Mouse (Mus musculus): ENCODE data around the gene Bckdha. TPM values are rescaled to one million over a fixed set of nuclear protein-coding genes. Genes with fewer than 3 reads are reported as not detected.

The Bckdha gene
- total and polyA plus RNA-seq, 2 experiments from 2014 or later: 56.1 to 96.0 TPM

- H3K27me3 ChIP-seq (ENCODE audit: insufficient read depth, low read length): no peaks in the 10 kb centered on the region
- H3K36me3 ChIP-seq (ENCODE audit: insufficient read depth, low read length): no peaks in the 10 kb centered on the region
- no peak overlapping the region for H3K27ac ChIP-seq
- peak overlapping the region; percentile 63; the same call in 1 of the 2 replicates for H3K4me2 ChIP-seq (ENCODE audit: low read depth, low read length)
- DNase-seq (ENCODE audit: low spot score) (no peak), ATAC-seq (peak; percentile 30; the same call in 1 of the 2 replicates)
- no peak for TF ChIP-seq CTCF (IDR thresholded peaks at IDR 0.05; ENCODE audit: low read depth)
- H3K9ac ChIP-seq (replicated peaks; ENCODE audit: low read length): no peak overlapping the region
- no peaks in the 10 kb centered on the region for H3K9me3 ChIP-seq (ENCODE audit: low read length)
- no peak overlapping the region for H3K4me3 ChIP-seq (ENCODE audit: low read length)
- 0 out of 2 replicates have a peak, but pooled peaks cover 3% of the 10 kb centered on the region for H3K4me1 ChIP-seq (ENCODE audit: insufficient read depth, low read length)
- 17% methylated on average over 10 of the region's 10 CpGs for WGBS
Measured at GRCm38 (mm10) chr7:25703793-25704494, 45.2 kb upstream of the Bckdha start.

DNA sequence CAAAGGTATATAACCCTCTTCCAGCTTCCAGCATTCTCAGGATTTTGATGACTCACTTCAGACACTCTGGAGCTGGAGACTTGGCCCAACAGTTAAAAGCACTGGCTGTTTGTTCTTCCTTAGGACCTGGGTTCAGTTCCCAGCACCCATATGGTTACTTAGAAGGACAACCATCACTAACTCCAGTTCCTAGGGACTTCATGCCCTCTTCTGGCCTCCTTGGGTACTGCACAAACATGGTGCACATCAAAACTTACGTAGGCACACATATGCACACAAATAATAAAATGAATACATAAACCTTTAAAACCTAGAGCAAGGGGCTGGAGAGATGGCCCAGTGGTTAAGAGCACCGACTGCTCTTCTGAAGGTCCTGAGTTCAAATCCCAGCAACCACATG is 43.6 kb upstream of the Bckdha start:
- Histone ChIP-seq H3K36me3 (ENCODE audit: insufficient read depth, low read length) (no peaks in the 10 kb centered on the region), H3K4me3 (ENCODE audit: low read length) (no peak overlapping the region), H3K4me1 (ENCODE audit: insufficient read depth, low read length) (0 out of 2 replicates have a peak, but pooled peaks cover 3% of the 10 kb centered on the region), H3K4me2 (ENCODE audit: low read depth, low read length) (no peak overlapping the region), H3K9me3 (ENCODE audit: low read length) (no peaks in the 10 kb centered on the region), H3K27ac (no peak overlapping the region), H3K27me3 (ENCODE audit: insufficient read depth, low read length) (no peaks in the 10 kb centered on the region), H3K9ac (replicated peaks; ENCODE audit: low read length) (no peak overlapping the region)
- DNase-seq (ENCODE audit: low spot score) (no peak), ATAC-seq (no peak)
- WGBS: 98% methylated on average over 2 of the region's 2 CpGs
- TF ChIP-seq CTCF (IDR thresholded peaks at IDR 0.05; ENCODE audit: low read depth): peak; percentile 17; the same call in 1 of the 2 replicates

- no peak overlapping the region for H3K9ac ChIP-seq (replicated peaks; ENCODE audit: low read length)
- TF ChIP-seq CTCF (IDR thresholded peaks at IDR 0.05; ENCODE audit: low read depth): 0 out of 2 replicates have a peak, but pooled peaks have one; percentile 14
- ATAC-seq (no peak), DNase-seq (ENCODE audit: low spot score) (no peak)
- H3K4me2 ChIP-seq (ENCODE audit: low read depth, low read length): no peak overlapping the region
- no peaks in the 10 kb centered on the region for H3K36me3 ChIP-seq (ENCODE audit: insufficient read depth, low read length)
- H3K4me1 ChIP-seq (ENCODE audit: insufficient read depth, low read length): 0 out of 2 replicates have a peak, but pooled peaks cover 3% of the 10 kb centered on the region
- H3K4me3 ChIP-seq (ENCODE audit: low read length): no peak overlapping the region
- no peak overlapping the region for H3K27ac ChIP-seq
- H3K9me3 ChIP-seq (ENCODE audit: low read length): no peaks in the 10 kb centered on the region
- H3K27me3 ChIP-seq (ENCODE audit: insufficient read depth, low read length): no peaks in the 10 kb centered on the region
- 75% methylated on average over 12 of the region's 12 CpGs for WGBS
Measured at GRCm38 (mm10) chr7:25700732-25701131, 42.0 kb upstream of the Bckdha start.

GRCm38 (mm10) chr7:25699851-25700250 is 41.1 kb upstream of the Bckdha start:
- WGBS: 53% methylated on average over 13 of the region's 13 CpGs
- ATAC-seq (no peak), DNase-seq (ENCODE audit: low spot score) (no peak)
- no peak for TF ChIP-seq CTCF (IDR thresholded peaks at IDR 0.05; ENCODE audit: low read depth)
- no peaks in the 10 kb centered on the region for H3K27me3 ChIP-seq (ENCODE audit: insufficient read depth, low read length)
- no peak overlapping the region for H3K27ac ChIP-seq
- no peaks in the 10 kb centered on the region for H3K9me3 ChIP-seq (ENCODE audit: low read length)
- H3K4me1 ChIP-seq (ENCODE audit: insufficient read depth, low read length): 0 out of 2 replicates have a peak, but pooled peaks cover 3% of the 10 kb centered on the region
- H3K36me3 ChIP-seq (ENCODE audit: insufficient read depth, low read length): no peaks in the 10 kb centered on the region
- no peak overlapping the region for H3K4me3 ChIP-seq (ENCODE audit: low read length)
- H3K4me2 ChIP-seq (ENCODE audit: low read depth, low read length): no peak overlapping the region
- H3K9ac ChIP-seq (replicated peaks; ENCODE audit: low read length): no peak overlapping the region

GRCm38 (mm10) chr7:25694104-25694503 is 35.3 kb upstream of the Bckdha start:
- 0 out of 2 replicates have a peak overlapping the region, but pooled peaks have one; percentile 32 for H3K27ac ChIP-seq
- DNase-seq (ENCODE audit: low spot score) (peak; percentile 43), ATAC-seq (peak; percentile 74)
- TF ChIP-seq CTCF (IDR thresholded peaks at IDR 0.05; ENCODE audit: low read depth): no peak
- H3K4me2 ChIP-seq (ENCODE audit: low read depth, low read length): no peak overlapping the region
- H3K4me3 ChIP-seq (ENCODE audit: low read length): no peak overlapping the region
- no peaks in the 10 kb centered on the region for H3K9me3 ChIP-seq (ENCODE audit: low read length)
- H3K36me3 ChIP-seq (ENCODE audit: insufficient read depth, low read length): no peaks in the 10 kb centered on the region
- peaks cover 12% of the 10 kb centered on the region for H3K27me3 ChIP-seq (ENCODE audit: insufficient read depth, low read length)
- no peak overlapping the region for H3K9ac ChIP-seq (replicated peaks; ENCODE audit: low read length)
- H3K4me1 ChIP-seq (ENCODE audit: insufficient read depth, low read length): no peaks in the 10 kb centered on the region
- 38% methylated on average over 8 of the region's 8 CpGs for WGBS

- Histone ChIP-seq H3K9me3 (ENCODE audit: low read length) (no peaks in the 10 kb centered on the region), H3K27me3 (ENCODE audit: insufficient read depth, low read length) (peaks cover 38% of the 10 kb centered on the region), H3K36me3 (ENCODE audit: insufficient read depth, low read length) (no peaks in the 10 kb centered on the region), H3K27ac (no peak overlapping the region), H3K4me1 (ENCODE audit: insufficient read depth, low read length) (peaks cover 11% of the 10 kb centered on the region; the same call in 1 of the 2 replicates), H3K9ac (replicated peaks; ENCODE audit: low read length) (no peak overlapping the region), H3K4me2 (ENCODE audit: low read depth, low read length) (no peak overlapping the region; the same call in 1 of the 2 replicates), H3K4me3 (ENCODE audit: low read length) (no peak overlapping the region)
- TF ChIP-seq CTCF (IDR thresholded peaks at IDR 0.05; ENCODE audit: low read depth): no peak
- WGBS: 39% methylated on average over 5 of the region's 5 CpGs
- DNase-seq (ENCODE audit: low spot score) (no peak), ATAC-seq (no peak)
Measured at GRCm38 (mm10) chr7:25690051-25690450, 31.3 kb upstream of the Bckdha start.

DNA sequence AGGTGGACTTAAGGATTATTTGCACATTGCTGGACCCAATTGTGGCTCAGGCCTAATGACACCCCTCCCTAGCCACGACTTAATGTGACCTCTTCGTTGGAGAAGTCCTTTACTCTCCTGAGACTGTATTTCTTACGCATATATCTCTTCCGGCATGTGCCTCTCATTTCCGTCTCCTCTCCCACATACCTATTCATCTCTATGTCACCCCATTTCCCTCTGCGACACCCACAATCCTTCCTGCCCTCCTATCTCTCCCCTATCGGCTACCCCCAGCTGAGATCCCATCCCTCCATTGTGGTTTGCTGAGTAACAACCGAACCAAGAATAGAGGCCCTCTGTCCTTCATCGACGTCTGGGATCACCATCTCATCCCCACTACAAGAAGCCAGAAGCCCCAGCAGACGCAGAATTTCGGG is 30.8 kb upstream of the Bckdha start:
- no peak overlapping the region for H3K27ac ChIP-seq
- ATAC-seq (no peak), DNase-seq (ENCODE audit: low spot score) (no peak)
- TF ChIP-seq CTCF (IDR thresholded peaks at IDR 0.05; ENCODE audit: low read depth): no peak
- peaks cover 38% of the 10 kb centered on the region for H3K27me3 ChIP-seq (ENCODE audit: insufficient read depth, low read length)
- peak overlapping the region; percentile 44; the same call in 1 of the 2 replicates for H3K9ac ChIP-seq (replicated peaks; ENCODE audit: low read length)
- WGBS: 11% methylated on average over 12 of the region's 12 CpGs
- no peaks in the 10 kb centered on the region for H3K9me3 ChIP-seq (ENCODE audit: low read length)
- H3K4me2 ChIP-seq (ENCODE audit: low read depth, low read length): peak overlapping the region; percentile 86
- H3K36me3 ChIP-seq (ENCODE audit: insufficient read depth, low read length): no peaks in the 10 kb centered on the region
- peak overlapping the region; percentile 45 for H3K4me3 ChIP-seq (ENCODE audit: low read length)
- peaks cover 11% of the 10 kb centered on the region; the same call in 1 of the 2 replicates for H3K4me1 ChIP-seq (ENCODE audit: insufficient read depth, low read length)
